Mouse (Mus musculus) ES-Bruce4 (cell line): Measurements from ENCODE around the gene Ly6g6d. TPM values are rescaled to one million over a fixed set of nuclear protein-coding genes. Genes with fewer than 3 reads are reported as not detected.

ENCODE experiments used
- H3K27ac ChIP-seq: 2 replicates; pipeline ENCODE4 v1.5.1; 2012; ENCODE audit warnings: low read length, inconsistent platforms; ENCODE audit not compliant: insufficient read depth
- H3K27me3 ChIP-seq: 2 replicates; pipeline ENCODE4 v1.6.1; 2012; ENCODE audit warnings: mild to moderate bottlenecking, low read length, inconsistent platforms; ENCODE audit not compliant: control insufficient read depth, poor library complexity, insufficient read depth, severe bottlenecking
- H3K36me3 ChIP-seq: 2 replicates; pipeline ENCODE4 v1.6.1; 2012; ENCODE audit warnings: inconsistent platforms, mild to moderate bottlenecking, low read length, moderate library complexity; ENCODE audit not compliant: control insufficient read depth, poor library complexity, insufficient read depth, severe bottlenecking
- H3K4me1 ChIP-seq: one replicate; pipeline ENCODE4 v1.8.1; 2011; ENCODE audit warnings: low read length; ENCODE audit not compliant: control insufficient read depth, insufficient read depth
- H3K4me3 ChIP-seq: 2 replicates; pipeline ENCODE4 v1.5.1; 2011; ENCODE audit warnings: low read depth, mild to moderate bottlenecking, low read length
- H3K9ac ChIP-seq: 2 replicates; pipeline ENCODE4 v1.6.1; 2012; ENCODE audit warnings: low read depth, mild to moderate bottlenecking, inconsistent platforms; ENCODE audit not compliant: poor library complexity, severe bottlenecking
- H3K9me3 ChIP-seq: replicated peaks from 2 replicates; pipeline ENCODE4 v1.6.1; 2012; ENCODE audit warnings: mild to moderate bottlenecking, low read length, inconsistent platforms; ENCODE audit not compliant: control insufficient read depth, poor library complexity, insufficient read depth, severe bottlenecking
- CTCF ChIP-seq: IDR thresholded peaks from one replicate; pipeline ENCODE4 v1.8.1; 2011; ENCODE audit warnings: low read depth, low read length
- EP300 ChIP-seq: IDR thresholded peaks from 2 replicates; pipeline ENCODE4 v1.6.1; 2011; ENCODE audit warnings: low read depth, low read length; ENCODE audit not compliant: insufficient read depth
- POLR2A ChIP-seq: IDR thresholded peaks from one replicate; pipeline ENCODE4 v1.8.1; 2011; ENCODE audit warnings: low read length; ENCODE audit not compliant: insufficient read depth
- polyA plus RNA-seq: library from polyadenylated mRNA; stranded (reverse); fragments of >200 nt; gene quantifications from 2 replicates; pipeline ENCODE4 v1.2.4, GENCODE M21; 2011; ENCODE audit warnings: low read depth; ENCODE audit not compliant: missing spikeins, insufficient read depth, insufficient read length

Gene Ly6g6d
- polyA plus RNA-seq, 1 experiment = 1.9 TPM

GRCm38 (mm10) chr17:35052271-35052798, 25.5 kb downstream of the Ly6g6d start:
- no peaks in the 10 kb centered on the region for H3K27me3 ChIP-seq
- H3K27ac ChIP-seq = peak overlapping the region; percentile 90
- no peaks in the 10 kb centered on the region for H3K9me3 ChIP-seq
- H3K36me3 ChIP-seq = peaks cover 23% of the 10 kb centered on the region
- H3K4me3 ChIP-seq = peak overlapping the region; percentile 64
- peaks cover 9% of the 10 kb centered on the region for H3K4me1 ChIP-seq
- H3K9ac ChIP-seq = peak overlapping the region; percentile 94
- TF ChIP-seq EP300 (peak; percentile 69; the same call in 1 of the 2 replicates), POLR2A (no peak)

- Histone ChIP-seq H3K27ac (peak overlapping the region; percentile 90), H3K36me3 (peaks cover 23% of the 10 kb centered on the region), H3K4me3 (peak overlapping the region; percentile 64), H3K9me3 (no peaks in the 10 kb centered on the region), H3K9ac (peak overlapping the region; percentile 94), H3K4me1 (peaks cover 9% of the 10 kb centered on the region), H3K27me3 (no peaks in the 10 kb centered on the region)
- TF ChIP-seq POLR2A (peak; percentile 59), CTCF (no peak), EP300 (peak; percentile 66)
Observed at GRCm38 (mm10) chr17:35051156-35052086, 26.4 kb downstream of the Ly6g6d start.

- Histone ChIP-seq H3K9ac (peak overlapping the region; percentile 94), H3K4me3 (peak overlapping the region; percentile 90), H3K36me3 (peaks cover 18% of the 10 kb centered on the region), H3K27me3 (no peaks in the 10 kb centered on the region), H3K4me1 (peaks cover 9% of the 10 kb centered on the region), H3K27ac (peak overlapping the region; percentile 70), H3K9me3 (no peaks in the 10 kb centered on the region)
- no peak for TF ChIP-seq EP300
- TF ChIP-seq POLR2A = peak; percentile 49
- no peak for TF ChIP-seq CTCF
Observed at GRCm38 (mm10) chr17:35050126-35050750, 27.6 kb downstream of the Ly6g6d start.

GRCm38 (mm10) chr17:35049561-35050016, 28.3 kb downstream of the Ly6g6d start, which contains the start of gene Clic1:
TSS of gene Clic1 (plus strand) at chr17:35049966.
- Histone ChIP-seq H3K9ac (peak within 1 kb of the TSS; percentile 94), H3K4me3 (peak within 1 kb of the TSS; percentile 90), H3K4me1 (peaks cover 9% of the 10 kb centered on the region), H3K27me3 (no peaks in the 10 kb centered on the region), H3K9me3 (no peaks in the 10 kb centered on the region), H3K36me3 (peaks cover 14% of the 10 kb centered on the region), H3K27ac (peak within 1 kb of the TSS; percentile 70)
- TF ChIP-seq CTCF = no peak
- no peak for TF ChIP-seq EP300
- TF ChIP-seq POLR2A = no peak

GRCm38 (mm10) chr17:35048932-35049440, 28.9 kb downstream of the Ly6g6d start:
- peaks cover 9% of the 10 kb centered on the region for H3K36me3 ChIP-seq
- no peak overlapping the region for H3K27ac ChIP-seq
- H3K27me3 ChIP-seq = no peaks in the 10 kb centered on the region
- H3K9ac ChIP-seq = no peak overlapping the region; the same call in 1 of the 2 replicates
- TF ChIP-seq CTCF = no peak
- no peak for TF ChIP-seq EP300
- no peak for TF ChIP-seq POLR2A
- no peaks in the 10 kb centered on the region for H3K9me3 ChIP-seq
- H3K4me3 ChIP-seq = no peak overlapping the region
- H3K4me1 ChIP-seq = peaks cover 9% of the 10 kb centered on the region
